ENCODE assay signal across 8 mouse cellular contexts in genomic region chr1:133226928-133227327, GRCm38 (mm10).
DNase-seq lines count a peak whose midpoint lies in the region; ATAC-seq and TF ChIP-seq lines count a peak whose summit lies in the region.

No protein-coding gene starts in this region.

- ATAC-seq in kidney, embryonic 16.5 days (ENCODE audit: low FRiP score, low TSS enrichment), result no peak
- ATAC-seq in embryonic facial prominence, embryonic 14.5 days (ENCODE audit: low read depth), result peak; percentile 58
- no peak for ATAC-seq in kidney, embryonic 15.5 days (replicated peaks; ENCODE audit: low FRiP score)
- ATAC-seq in lung, embryonic 14.5 days (ENCODE audit: insufficient read depth), result peak; percentile 78

- no peaks in the 10 kb centered on the region for H3K9me3 ChIP-seq in kidney, embryonic 16.5 days (ENCODE audit: low read length)
- no peaks in the 10 kb centered on the region for H3K9me3 ChIP-seq in embryonic facial prominence, embryonic 14.5 days (ENCODE audit: control insufficient read depth, low read length)
- H3K9me3 ChIP-seq in heart, embryonic 10.5 days, result no peaks in the 10 kb centered on the region
- H3K9me3 ChIP-seq in kidney, embryonic 15.5 days (replicated peaks), result no peaks in the 10 kb centered on the region
- H3K9me3 ChIP-seq in lung, embryonic 14.5 days (ENCODE audit: low read depth, low read length), result no peaks in the 10 kb centered on the region

- no peak for TF ChIP-seq CTCF in lung, embryonic 14.5 days (IDR thresholded peaks at IDR 0.05; ENCODE audit: low read depth)

- H3K4me3 ChIP-seq in kidney, embryonic 16.5 days (ENCODE audit: low read length), result no peak overlapping the region
- H3K4me3 ChIP-seq in embryonic facial prominence, embryonic 14.5 days (ENCODE audit: low read depth, low read length), result no peak overlapping the region
- peak overlapping the region; percentile 36 for H3K4me3 ChIP-seq in heart, embryonic 10.5 days
- no peak overlapping the region for H3K4me3 ChIP-seq in kidney, embryonic 15.5 days (replicated peaks)
- no peak overlapping the region for H3K4me3 ChIP-seq in lung, embryonic 14.5 days (ENCODE audit: low read depth, low read length)

- peaks cover 21% of the 10 kb centered on the region for H3K4me1 ChIP-seq in kidney, embryonic 16.5 days (ENCODE audit: insufficient read depth, low read length)
- peaks cover 33% of the 10 kb centered on the region for H3K4me1 ChIP-seq in embryonic facial prominence, embryonic 14.5 days (ENCODE audit: control insufficient read depth, insufficient read depth, low read length)
- H3K4me1 ChIP-seq in heart, embryonic 10.5 days, result peaks cover 68% of the 10 kb centered on the region
- peaks cover 48% of the 10 kb centered on the region for H3K4me1 ChIP-seq in kidney, embryonic 15.5 days
- peaks cover 8% of the 10 kb centered on the region; the same call in 1 of the 2 replicates for H3K4me1 ChIP-seq in lung, embryonic 14.5 days (ENCODE audit: insufficient read depth)

- WGBS in kidney, embryonic 16.5 days, result 62% methylated on average over 9 of the region's 9 CpGs
- WGBS in embryonic facial prominence, embryonic 14.5 days, result 16% methylated on average over 9 of the region's 9 CpGs
- WGBS in heart, embryonic 10.5 days, result 7% methylated on average over 9 of the region's 9 CpGs
- whole genome bisulfite sequencing in kidney, embryonic 15.5 days, result 59% methylated on average over 9 of the region's 9 CpGs
- WGBS in lung, embryonic 14.5 days, result 26% methylated on average over 9 of the region's 9 CpGs

- DNase-seq in kidney, adult 18-20 months, result peak; percentile 70
- DNase-seq in embryonic facial prominence, embryonic 14.5 days (ENCODE audit: low spot score), result peak; percentile 85
- peak; percentile 90 for DNase-seq in heart, embryonic 10.5 days (ENCODE audit: low spot score)
- peak; percentile 77 for DNase-seq in lung, embryonic 14.5 days
- peak; percentile 62 to 64 for DNase-seq in right cerebral cortex, postnatal 10 days (ENCODE audit: low spot score in 2 of 2)
- no peak for DNase-seq in yolk sac, embryonic 10.5 days (ENCODE audit: low spot score)

- no peak overlapping the region; the same call in 1 of the 2 replicates for H3K27ac ChIP-seq in kidney, embryonic 16.5 days (ENCODE audit: low read length)
- H3K27ac ChIP-seq in embryonic facial prominence, embryonic 14.5 days (replicated peaks; ENCODE audit: low read depth, low read length), result peak overlapping the region; percentile 67
- H3K27ac ChIP-seq in heart, embryonic 10.5 days, result peak overlapping the region; percentile 84
- peak overlapping the region; percentile 25; the same call in 1 of the 2 replicates for H3K27ac ChIP-seq in kidney, embryonic 15.5 days
- H3K27ac ChIP-seq in lung, embryonic 14.5 days (ENCODE audit: low read depth), result peak overlapping the region; percentile 27; the same call in 1 of the 2 replicates

- no peak overlapping the region for H3K4me2 ChIP-seq in kidney, embryonic 16.5 days (replicated peaks; ENCODE audit: low read depth, low read length)
- H3K4me2 ChIP-seq in embryonic facial prominence, embryonic 14.5 days (ENCODE audit: low read depth, low read length), result peak overlapping the region; percentile 10; the same call in 1 of the 2 replicates
- no peak overlapping the region for H3K4me2 ChIP-seq in kidney, embryonic 15.5 days
- H3K4me2 ChIP-seq in lung, embryonic 14.5 days, result no peak overlapping the region

- H3K9ac ChIP-seq in kidney, embryonic 16.5 days (replicated peaks; ENCODE audit: low read length), result no peak overlapping the region
- peak overlapping the region; percentile 10; the same call in 1 of the 2 replicates for H3K9ac ChIP-seq in embryonic facial prominence, embryonic 14.5 days (ENCODE audit: low read depth, low read length)
- no peak overlapping the region for H3K9ac ChIP-seq in kidney, embryonic 15.5 days
- no peak overlapping the region for H3K9ac ChIP-seq in lung, embryonic 14.5 days

- 0 out of 2 replicates have a peak, but pooled peaks cover 2% of the 10 kb centered on the region for H3K27me3 ChIP-seq in kidney, embryonic 16.5 days (ENCODE audit: insufficient read depth, low read length)
- peaks cover 10% of the 10 kb centered on the region; the same call in 1 of the 2 replicates for H3K27me3 ChIP-seq in embryonic facial prominence, embryonic 14.5 days (replicated peaks; ENCODE audit: control insufficient read depth, insufficient read depth, low read length)
- H3K27me3 ChIP-seq in heart, embryonic 10.5 days (ENCODE audit: insufficient read depth, poor library complexity, severe bottlenecking), result no peaks in the 10 kb centered on the region
- H3K27me3 ChIP-seq in kidney, embryonic 15.5 days, result peaks cover 11% of the 10 kb centered on the region
- no peaks in the 10 kb centered on the region for H3K27me3 ChIP-seq in lung, embryonic 14.5 days (ENCODE audit: insufficient read depth, low read length)

- H3K36me3 ChIP-seq in kidney, embryonic 16.5 days (ENCODE audit: insufficient read depth, low read length), result no peaks in the 10 kb centered on the region
- H3K36me3 ChIP-seq in embryonic facial prominence, embryonic 14.5 days (ENCODE audit: control insufficient read depth, insufficient read depth, low read length), result no peaks in the 10 kb centered on the region
- H3K36me3 ChIP-seq in heart, embryonic 10.5 days, result no peaks in the 10 kb centered on the region
- no peaks in the 10 kb centered on the region for H3K36me3 ChIP-seq in kidney, embryonic 15.5 days
- no peaks in the 10 kb centered on the region for H3K36me3 ChIP-seq in lung, embryonic 14.5 days (ENCODE audit: insufficient read depth)

Comparison
In these comparisons a context has a peak if more than half of its experiments do, and no peak if none do; other contexts are left out.
1. ATAC-seq: peak in embryonic facial prominence, embryonic 14.5 days (single experiment) and lung, embryonic 14.5 days (single experiment); none in kidney, embryonic 16.5 days (single experiment) and kidney, embryonic 15.5 days (single experiment).